Mouse (Mus musculus): ENCODE data around the gene Tns1. TPM values are rescaled to one million over a fixed set of nuclear protein-coding genes. Genes with fewer than 3 reads are reported as not detected.

Gene Tns1
- polyA plus RNA-seq, 1 experiment from 2014 or later = 16.5 TPM

GRCm38 (mm10) chr1:73987705-73988201, 136.5 kb downstream of the Tns1 start:
- no peaks in the 10 kb centered on the region for H3K27me3 ChIP-seq (replicated peaks)
- H3K36me3 ChIP-seq = peaks cover 19% of the 10 kb centered on the region; the same call in 1 of the 2 replicates
- no peak for ATAC-seq (ENCODE audit: low FRiP score, low read depth)
- no peak overlapping the region for H3K9ac ChIP-seq
- H3K4me1 ChIP-seq = no peaks in the 10 kb centered on the region
- H3K9me3 ChIP-seq = no peaks in the 10 kb centered on the region
- no peak overlapping the region for H3K27ac ChIP-seq
- WGBS = 69% methylated on average over 8 of the region's 9 CpGs
- H3K4me3 ChIP-seq = no peak overlapping the region
- no peak overlapping the region for H3K4me2 ChIP-seq (replicated peaks)

GRCm38 (mm10) chr1:73986268-73987045, 137.8 kb downstream of the Tns1 start:
- Histone ChIP-seq H3K9me3 (no peaks in the 10 kb centered on the region), H3K36me3 (peaks cover 24% of the 10 kb centered on the region; the same call in 1 of the 2 replicates), H3K27me3 (replicated peaks) (no peaks in the 10 kb centered on the region), H3K27ac (no peak overlapping the region), H3K4me3 (no peak overlapping the region), H3K9ac (no peak overlapping the region), H3K4me2 (replicated peaks) (no peak overlapping the region), H3K4me1 (no peaks in the 10 kb centered on the region)
- ATAC-seq (ENCODE audit: low FRiP score, low read depth) = no peak
- WGBS = 44% methylated on average over 6 of the region's 6 CpGs

- Histone ChIP-seq H3K4me3 (no peak overlapping the region), H3K4me1 (no peaks in the 10 kb centered on the region), H3K27ac (no peak overlapping the region), H3K4me2 (replicated peaks) (no peak overlapping the region), H3K27me3 (replicated peaks) (no peaks in the 10 kb centered on the region), H3K9me3 (no peaks in the 10 kb centered on the region), H3K36me3 (peaks cover 20% of the 10 kb centered on the region; the same call in 1 of the 2 replicates), H3K9ac (no peak overlapping the region)
- WGBS = 88% methylated on average over 4 of the region's 4 CpGs
- ATAC-seq (ENCODE audit: low FRiP score, low read depth) = no peak
Measured at GRCm38 (mm10) chr1:73985611-73986010, 138.6 kb downstream of the Tns1 start.

GRCm38 (mm10) chr1:73979214-73979613, 145.0 kb downstream of the Tns1 start:
- H3K27ac ChIP-seq = no peak overlapping the region
- no peaks in the 10 kb centered on the region for H3K27me3 ChIP-seq (replicated peaks)
- ATAC-seq (ENCODE audit: low FRiP score, low read depth) = no peak
- H3K4me1 ChIP-seq = no peaks in the 10 kb centered on the region
- no peak overlapping the region for H3K4me3 ChIP-seq
- H3K4me2 ChIP-seq (replicated peaks) = no peak overlapping the region
- peaks cover 11% of the 10 kb centered on the region; the same call in 1 of the 2 replicates for H3K36me3 ChIP-seq
- WGBS = 75% methylated on average over 3 of the region's 3 CpGs
- no peaks in the 10 kb centered on the region for H3K9me3 ChIP-seq
- no peak overlapping the region for H3K9ac ChIP-seq

- Histone ChIP-seq H3K4me3 (no peak overlapping the region), H3K27ac (no peak overlapping the region), H3K36me3 (peaks cover 11% of the 10 kb centered on the region; the same call in 1 of the 2 replicates), H3K27me3 (replicated peaks) (no peaks in the 10 kb centered on the region), H3K4me1 (no peaks in the 10 kb centered on the region), H3K4me2 (replicated peaks) (no peak overlapping the region), H3K9me3 (no peaks in the 10 kb centered on the region), H3K9ac (no peak overlapping the region)
- ATAC-seq (ENCODE audit: low FRiP score, low read depth) = no peak
- 100% methylated on average over 1 of the region's 1 CpGs for WGBS
Measured at GRCm38 (mm10) chr1:73978576-73978975, 145.7 kb downstream of the Tns1 start.

- H3K9me3 ChIP-seq = no peaks in the 10 kb centered on the region
- no peak overlapping the region for H3K4me2 ChIP-seq (replicated peaks)
- H3K27ac ChIP-seq = no peak overlapping the region
- no peak overlapping the region for H3K9ac ChIP-seq
- H3K36me3 ChIP-seq = no peaks in the 10 kb centered on the region
- 78% methylated on average over 9 of the region's 9 CpGs for WGBS
- H3K27me3 ChIP-seq (replicated peaks) = no peaks in the 10 kb centered on the region; the same call in 1 of the 2 replicates
- H3K4me3 ChIP-seq = no peak overlapping the region
- peaks cover 10% of the 10 kb centered on the region for H3K4me1 ChIP-seq
- ATAC-seq (ENCODE audit: low FRiP score, low read depth) = no peak
Measured at GRCm38 (mm10) chr1:73973992-73974391, 150.3 kb downstream of the Tns1 start.

GRCm38 (mm10) chr1:73972726-73973125, 151.5 kb downstream of the Tns1 start:
- Histone ChIP-seq H3K9ac (no peak overlapping the region), H3K27ac (no peak overlapping the region), H3K27me3 (replicated peaks) (no peaks in the 10 kb centered on the region; the same call in 1 of the 2 replicates), H3K4me1 (peaks cover 23% of the 10 kb centered on the region), H3K9me3 (no peaks in the 10 kb centered on the region), H3K4me3 (no peak overlapping the region), H3K4me2 (replicated peaks) (no peak overlapping the region), H3K36me3 (no peaks in the 10 kb centered on the region)
- no peak for ATAC-seq (ENCODE audit: low FRiP score, low read depth)
- 66% methylated on average over 5 of the region's 5 CpGs for WGBS

GRCm38 (mm10) chr1:73970161-73970730, 154.0 kb downstream of the Tns1 start:
- Histone ChIP-seq H3K36me3 (no peaks in the 10 kb centered on the region), H3K4me2 (replicated peaks) (no peak overlapping the region), H3K9me3 (no peaks in the 10 kb centered on the region), H3K9ac (no peak overlapping the region), H3K27ac (no peak overlapping the region), H3K4me3 (no peak overlapping the region), H3K27me3 (replicated peaks) (no peaks in the 10 kb centered on the region; the same call in 1 of the 2 replicates), H3K4me1 (peaks cover 29% of the 10 kb centered on the region)
- WGBS = 12% methylated on average over 5 of the region's 5 CpGs
- ATAC-seq (ENCODE audit: low FRiP score, low read depth) = no peak

GRCm38 (mm10) chr1:73968712-73969511, 155.3 kb downstream of the Tns1 start:
- H3K9ac ChIP-seq = no peak overlapping the region
- no peak overlapping the region for H3K4me3 ChIP-seq
- WGBS = 10% methylated on average over 13 of the region's 13 CpGs
- no peak overlapping the region for H3K4me2 ChIP-seq (replicated peaks)
- no peaks in the 10 kb centered on the region for H3K9me3 ChIP-seq
- no peak overlapping the region for H3K27ac ChIP-seq
- H3K4me1 ChIP-seq = peaks cover 31% of the 10 kb centered on the region
- H3K27me3 ChIP-seq (replicated peaks) = no peaks in the 10 kb centered on the region; the same call in 1 of the 2 replicates
- H3K36me3 ChIP-seq = no peaks in the 10 kb centered on the region
- ATAC-seq (ENCODE audit: low FRiP score, low read depth) = no peak

GRCm38 (mm10) chr1:73966411-73967238, 157.6 kb downstream of the Tns1 start:
- H3K4me3 ChIP-seq = no peak overlapping the region
- H3K4me1 ChIP-seq = peaks cover 48% of the 10 kb centered on the region
- no peaks in the 10 kb centered on the region; the same call in 1 of the 2 replicates for H3K27me3 ChIP-seq (replicated peaks)
- no peak overlapping the region for H3K9ac ChIP-seq
- 68% methylated on average over 12 of the region's 12 CpGs for WGBS
- no peaks in the 10 kb centered on the region for H3K9me3 ChIP-seq
- no peak overlapping the region for H3K27ac ChIP-seq
- no peak overlapping the region for H3K4me2 ChIP-seq (replicated peaks)
- no peak for ATAC-seq (ENCODE audit: low FRiP score, low read depth)
- H3K36me3 ChIP-seq = no peaks in the 10 kb centered on the region

- Histone ChIP-seq H3K9me3 (no peaks in the 10 kb centered on the region), H3K4me1 (peaks cover 40% of the 10 kb centered on the region), H3K27ac (no peak overlapping the region), H3K4me3 (no peak overlapping the region), H3K27me3 (replicated peaks) (no peaks in the 10 kb centered on the region), H3K4me2 (replicated peaks) (no peak overlapping the region), H3K9ac (no peak overlapping the region), H3K36me3 (no peaks in the 10 kb centered on the region)
- ATAC-seq (ENCODE audit: low FRiP score, low read depth) = no peak
- 83% methylated on average over 5 of the region's 5 CpGs for WGBS
Measured at GRCm38 (mm10) chr1:73964151-73964743, 160.0 kb downstream of the Tns1 start.

Data from neural tube, embryonic 12.5 days (tissue).